Mouse (Mus musculus): Measurements from ENCODE around the gene Eng.

DNA sequence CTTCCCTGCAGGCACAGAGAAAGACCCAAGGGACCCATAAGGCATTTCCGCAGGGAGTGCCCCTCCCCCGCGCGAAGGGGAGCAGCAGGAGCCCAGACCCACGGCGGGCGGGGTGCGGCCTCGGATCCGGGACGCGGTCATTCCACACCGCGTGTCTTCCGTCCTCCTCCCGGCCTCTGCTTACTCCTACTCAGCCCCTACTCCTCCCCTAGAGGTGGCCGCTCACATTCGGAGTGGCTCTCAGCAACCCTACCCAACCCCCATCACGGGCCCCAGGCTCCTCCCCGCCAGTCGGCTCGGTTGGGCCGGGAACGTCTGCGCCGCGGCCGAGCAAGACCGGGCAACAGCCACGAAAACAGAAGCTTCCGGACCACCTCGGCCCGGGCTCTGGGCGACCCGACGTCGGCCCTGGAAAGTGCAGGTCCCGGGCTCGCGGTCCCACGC lies 65.7 kb downstream of the Eng start:
- no peak for TF ChIP-seq POLR2A (IDR thresholded peaks at IDR 0.05; ENCODE audit: borderline replicate concordance, low read depth, low read length)
- TF ChIP-seq CTCF (IDR thresholded peaks at IDR 0.05; ENCODE audit: low read depth, low read length), result no peak
